Mouse (Mus musculus): ENCODE data around the gene Rbfox2.
"Not testable (repeated sequence)": the region's sequence is repeated elsewhere in the genome, so short reads cannot be mapped to it uniquely, and the experiment has no call there.

The Rbfox2 gene

DNA sequence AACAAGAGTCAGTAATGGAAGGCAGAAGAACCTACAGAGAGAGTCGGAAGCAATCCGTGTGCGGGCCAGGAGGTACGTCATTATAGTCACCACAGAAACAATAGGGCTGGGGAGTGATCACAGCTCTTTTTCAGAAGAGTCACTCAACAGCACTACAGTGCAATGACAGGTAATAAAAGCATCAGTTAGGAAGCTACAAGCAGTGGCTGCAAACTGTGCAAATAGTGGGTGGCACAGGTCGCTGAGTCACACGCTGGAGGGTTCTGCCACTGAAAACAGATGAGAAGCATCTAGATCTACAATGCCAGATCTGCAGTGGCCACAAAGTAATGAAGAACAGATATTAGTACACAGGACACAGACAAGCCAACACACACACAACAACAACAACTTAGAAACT is 32.9 kb downstream of the Rbfox2 start:
- no peak for DNase-seq (ENCODE audit: low read depth, low spot score)

DNA sequence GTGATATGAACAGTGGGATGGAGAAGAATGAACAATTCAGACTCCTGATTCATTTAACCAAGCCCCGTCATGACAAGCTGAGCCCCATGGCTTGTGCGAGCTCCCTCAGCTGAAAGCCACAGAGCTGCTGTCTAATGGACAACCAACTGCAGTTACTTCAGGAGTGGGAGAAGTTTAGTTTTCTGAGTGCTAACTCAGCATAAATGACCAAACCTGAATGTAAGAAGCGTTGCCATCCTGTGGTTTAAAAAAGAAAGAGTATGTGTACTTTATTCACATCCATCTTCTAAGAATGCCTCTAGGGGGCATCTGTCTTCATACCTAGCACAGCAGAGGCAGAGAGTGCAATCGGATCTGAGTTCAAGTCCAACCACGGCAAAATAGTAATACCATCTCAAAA is 35.5 kb downstream of the Rbfox2 start:
- DNase-seq (ENCODE audit: low read depth, low spot score): no peak

DNA sequence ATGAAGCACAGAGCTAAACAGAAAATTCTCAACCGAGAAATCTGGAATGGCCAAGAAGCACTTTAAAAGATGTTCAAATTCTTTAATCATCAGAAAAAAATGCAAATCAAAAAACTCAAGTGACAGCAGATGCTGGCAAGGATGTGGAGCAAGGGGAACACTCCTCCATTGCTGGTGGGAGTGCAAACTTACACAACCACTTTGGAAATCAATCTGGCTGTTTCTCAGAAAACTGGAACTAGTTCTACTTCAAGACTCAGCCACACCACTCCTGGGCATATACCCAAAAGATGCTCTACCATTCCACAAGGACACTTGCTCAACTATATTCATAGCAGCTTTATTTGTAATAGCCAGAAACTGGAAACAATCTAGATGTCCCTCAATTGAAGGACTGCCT is 37.3 kb downstream of the Rbfox2 start:
- not testable (repeated sequence) for DNase-seq (ENCODE audit: low read depth, low spot score)

DNA sequence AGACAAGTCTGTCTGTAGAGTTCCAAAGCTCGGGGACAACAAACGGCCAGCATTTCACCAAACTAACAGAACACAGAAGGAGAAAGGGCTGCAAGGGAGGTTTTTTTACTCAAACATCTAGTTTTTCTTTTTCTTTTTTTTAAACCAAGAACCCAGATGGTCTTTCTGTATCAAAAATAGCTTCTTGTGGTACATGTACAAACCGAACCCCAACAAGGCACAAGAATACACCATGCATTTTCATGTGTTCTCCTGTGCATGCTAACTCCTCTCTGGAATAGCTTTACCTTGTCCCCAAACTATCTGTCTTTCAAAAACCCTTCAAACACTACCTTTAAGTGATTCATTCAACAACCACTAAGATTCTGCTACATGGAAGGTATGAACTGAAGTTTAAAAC is 38.4 kb downstream of the Rbfox2 start:
- no peak for DNase-seq (ENCODE audit: low read depth, low spot score)

DNA sequence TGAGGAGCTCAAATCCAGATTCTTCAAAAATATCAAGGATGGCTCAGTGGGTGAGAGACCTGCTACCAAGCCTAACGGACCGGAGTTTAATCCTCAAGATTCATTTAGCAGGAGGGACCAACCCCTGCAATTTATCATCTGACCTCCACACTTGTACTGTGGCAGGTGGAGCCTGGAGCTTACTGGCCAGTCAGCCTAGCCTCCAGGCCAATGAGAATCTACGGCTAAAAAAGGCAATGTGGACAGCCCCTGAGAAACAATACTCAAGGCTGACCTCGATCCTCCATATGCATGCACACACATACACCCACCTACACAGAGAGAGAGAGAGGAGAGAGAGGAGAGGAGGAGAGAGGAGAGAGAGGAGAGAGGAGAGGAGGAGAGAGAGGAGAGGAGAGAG is 41.5 kb downstream of the Rbfox2 start:
- no peak for DNase-seq (ENCODE audit: low read depth, low spot score)

DNA sequence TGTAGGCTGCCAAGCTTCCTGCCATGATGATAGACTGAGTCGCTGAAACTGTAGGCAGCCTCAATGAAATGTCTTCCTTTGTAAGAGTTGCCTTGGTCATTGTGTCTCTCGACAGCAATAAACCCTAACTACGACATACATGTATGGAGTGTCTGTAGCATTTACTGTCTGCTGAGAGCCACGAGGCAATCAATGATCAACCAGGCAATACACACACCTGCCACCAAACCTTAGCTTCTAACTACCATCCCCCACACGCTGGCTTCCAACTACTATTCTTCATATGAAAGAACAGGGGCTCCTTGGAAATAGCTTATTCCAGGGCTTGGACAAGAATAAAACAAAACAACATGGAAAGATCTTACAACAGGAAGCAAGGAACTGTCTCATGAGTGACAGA is 42.5 kb downstream of the Rbfox2 start:
- no peak for DNase-seq (ENCODE audit: low read depth, low spot score)

DNA sequence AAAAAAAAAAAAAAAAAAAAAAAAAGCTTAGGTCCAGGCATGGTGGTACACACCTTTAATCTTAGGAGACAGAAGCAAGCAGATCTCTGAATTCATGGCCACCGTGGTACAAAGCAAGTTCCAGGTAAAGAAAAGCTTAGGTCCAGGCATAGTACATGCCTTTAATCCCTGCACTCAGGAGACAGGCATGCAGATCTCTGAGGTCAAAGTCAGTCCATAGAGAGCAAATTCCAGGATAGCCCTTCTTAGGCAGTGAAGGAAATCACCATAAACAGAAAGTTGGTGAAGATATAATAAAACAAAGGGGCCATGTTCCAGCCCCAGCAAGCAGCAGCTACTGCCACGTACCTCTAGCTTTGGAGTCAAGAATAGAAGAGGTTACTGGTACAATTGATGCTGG is 44.0 kb downstream of the Rbfox2 start:
- DNase-seq (ENCODE audit: low read depth, low spot score): no peak

DNA sequence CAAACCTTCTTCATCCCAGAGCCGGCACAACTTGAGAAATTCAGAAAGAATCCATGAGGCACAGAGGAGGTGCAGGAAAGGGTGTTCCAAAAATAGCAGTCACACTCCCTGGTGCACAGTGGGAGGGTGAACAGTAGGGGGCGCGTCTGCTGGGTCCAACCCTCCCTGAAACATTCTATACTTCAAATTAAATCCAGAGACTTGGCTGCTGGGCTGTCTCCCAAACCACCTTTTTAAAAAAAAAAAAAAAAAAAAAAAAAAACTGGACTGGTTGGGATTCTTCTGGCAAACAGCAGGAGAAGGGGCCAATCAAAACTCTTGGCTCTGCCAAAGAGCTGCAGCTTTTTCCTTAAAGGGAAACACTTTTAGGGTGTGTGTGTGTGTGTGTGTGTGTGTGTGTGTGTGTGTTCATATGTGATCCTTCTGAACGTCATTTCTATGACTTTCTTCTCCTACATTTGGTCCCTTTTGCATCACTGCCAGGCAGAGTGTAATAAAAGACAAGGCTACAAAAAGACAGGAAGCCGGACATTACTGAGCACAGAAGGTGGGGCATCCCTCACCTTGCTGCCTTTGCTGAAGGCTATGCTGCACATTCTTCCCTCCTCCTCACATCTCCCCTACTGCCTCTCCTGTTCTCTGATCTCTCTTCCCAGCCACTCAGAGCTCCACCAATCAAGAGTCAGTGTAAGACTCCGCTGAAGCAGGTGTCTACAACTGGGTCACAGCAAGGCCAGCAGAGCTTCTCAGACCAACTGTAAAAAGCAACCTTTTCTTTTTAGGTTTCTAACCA is 49.2 kb downstream of the Rbfox2 start:
- DNase-seq (ENCODE audit: low read depth, low spot score): peak; percentile 33

DNA sequence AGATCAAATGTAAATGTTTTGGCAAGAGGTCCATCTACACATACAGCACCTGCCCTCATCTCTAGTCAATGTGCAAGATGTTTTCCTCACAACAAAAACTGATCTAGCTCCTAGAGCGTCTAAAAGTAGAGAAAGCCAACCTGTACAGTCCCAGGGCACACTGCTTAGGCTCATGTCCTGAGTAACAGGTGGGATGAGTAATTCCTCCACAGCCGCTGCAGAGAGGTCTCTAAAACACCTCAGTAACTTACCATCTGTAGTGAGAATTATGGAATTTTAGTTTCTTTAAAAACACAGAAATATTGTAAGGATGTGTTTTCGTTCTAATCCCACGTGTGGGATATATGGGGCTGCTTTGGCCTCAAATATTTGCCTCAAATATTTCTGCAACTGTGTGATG is 50.0 kb downstream of the Rbfox2 start:
- no peak for DNase-seq (ENCODE audit: low read depth, low spot score)

DNA sequence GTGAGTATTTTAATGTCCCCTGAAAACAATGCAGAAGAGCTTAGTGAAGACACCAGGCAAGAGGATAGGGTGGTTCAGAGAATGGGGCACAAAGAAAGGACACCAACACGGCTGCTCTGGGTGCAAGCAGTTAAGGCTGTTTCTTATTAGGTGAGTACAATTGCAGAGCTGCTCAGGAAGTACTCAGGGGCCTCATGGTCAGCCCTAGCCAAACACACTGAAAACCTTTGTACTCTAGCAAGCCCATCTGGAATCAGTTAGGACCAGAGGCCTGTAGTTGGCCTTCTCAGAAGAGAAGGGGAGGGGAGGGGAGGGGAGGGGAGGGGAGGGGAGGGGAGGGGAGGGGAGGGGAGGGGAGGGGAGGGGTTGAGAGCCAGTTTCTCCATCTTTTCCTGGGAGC is 52.2 kb downstream of the Rbfox2 start:
- no peak for DNase-seq (ENCODE audit: low read depth, low spot score)

DNA sequence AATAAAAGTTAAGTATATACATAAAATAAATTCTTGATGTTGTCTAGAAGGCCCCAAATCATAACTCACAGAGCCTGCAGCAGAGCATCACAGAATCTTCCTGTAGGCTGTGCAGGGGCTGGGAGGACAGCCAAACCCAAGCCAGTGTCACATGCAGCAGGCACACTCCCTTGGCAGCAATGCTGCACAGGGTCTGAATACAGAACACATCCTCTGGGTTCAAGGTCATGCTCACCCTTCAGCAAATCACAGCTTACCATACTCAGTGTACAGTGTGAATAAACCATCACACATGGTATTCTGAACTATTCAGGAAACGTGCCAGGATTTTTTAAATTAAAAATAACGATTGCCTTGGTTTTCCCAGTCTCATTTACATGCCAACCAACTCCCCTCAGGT is 52.7 kb downstream of the Rbfox2 start:
- no peak for DNase-seq (ENCODE audit: low read depth, low spot score)

DNA sequence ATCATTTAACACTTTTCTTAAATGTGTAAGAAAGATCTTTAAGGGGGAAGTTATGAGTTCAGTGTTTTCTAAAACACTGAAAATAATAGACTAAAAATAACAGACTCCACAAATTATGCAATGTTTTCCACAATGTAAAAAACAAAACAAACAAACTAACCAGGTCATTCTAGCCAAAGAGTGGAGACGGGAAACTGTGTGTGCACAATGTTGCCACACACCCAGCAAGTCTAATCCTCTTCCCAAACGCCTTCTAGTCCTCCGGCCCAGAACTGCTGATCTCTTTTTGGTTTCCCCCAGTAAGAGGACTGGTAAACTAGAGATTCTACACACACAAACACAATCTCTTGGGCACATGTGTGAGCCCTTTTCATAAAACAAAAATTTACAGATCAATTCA is 55.1 kb downstream of the Rbfox2 start:
- DNase-seq (ENCODE audit: low read depth, low spot score): no peak

DNA sequence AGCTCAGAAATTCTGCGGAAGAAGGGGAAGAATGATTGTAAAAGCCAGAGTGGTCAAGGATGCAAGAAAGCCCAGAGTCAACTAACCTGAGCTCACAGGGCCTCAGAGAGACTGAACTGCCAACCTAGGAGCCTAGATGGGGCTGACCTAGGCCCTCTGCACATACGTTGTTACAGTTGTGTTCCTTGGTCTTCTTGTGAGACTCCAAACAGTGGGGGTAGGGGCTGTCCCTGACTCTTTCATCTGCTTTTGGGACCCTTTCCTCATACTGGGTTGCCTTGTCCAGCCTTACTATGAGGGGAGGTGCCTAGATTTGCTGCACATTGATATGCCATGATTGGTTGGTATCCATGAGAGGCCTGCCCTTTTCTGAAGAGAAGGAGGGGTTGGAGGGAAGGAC is 56.0 kb downstream of the Rbfox2 start:
- DNase-seq (ENCODE audit: low read depth, low spot score): no peak

DNA sequence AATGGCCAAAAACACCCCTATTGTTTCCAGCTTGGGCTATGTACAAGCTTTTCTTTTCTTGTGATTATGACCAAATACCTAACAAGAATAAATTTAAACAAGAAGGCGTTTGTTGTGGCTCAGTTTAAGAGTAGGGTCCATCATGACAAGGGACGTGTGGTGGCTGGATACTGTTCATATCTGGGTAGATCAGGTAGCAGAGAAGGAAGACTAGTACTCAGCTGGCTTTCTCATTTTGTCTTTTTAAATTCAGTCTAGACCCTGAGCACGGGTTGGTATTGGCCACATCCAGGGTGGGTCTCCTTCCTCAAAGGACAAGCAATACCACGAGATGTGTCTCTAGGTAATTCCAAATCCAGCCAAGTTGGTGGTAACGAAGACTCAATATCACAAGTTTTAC is 57.4 kb downstream of the Rbfox2 start:
- DNase-seq (ENCODE audit: low read depth, low spot score): no peak

DNA sequence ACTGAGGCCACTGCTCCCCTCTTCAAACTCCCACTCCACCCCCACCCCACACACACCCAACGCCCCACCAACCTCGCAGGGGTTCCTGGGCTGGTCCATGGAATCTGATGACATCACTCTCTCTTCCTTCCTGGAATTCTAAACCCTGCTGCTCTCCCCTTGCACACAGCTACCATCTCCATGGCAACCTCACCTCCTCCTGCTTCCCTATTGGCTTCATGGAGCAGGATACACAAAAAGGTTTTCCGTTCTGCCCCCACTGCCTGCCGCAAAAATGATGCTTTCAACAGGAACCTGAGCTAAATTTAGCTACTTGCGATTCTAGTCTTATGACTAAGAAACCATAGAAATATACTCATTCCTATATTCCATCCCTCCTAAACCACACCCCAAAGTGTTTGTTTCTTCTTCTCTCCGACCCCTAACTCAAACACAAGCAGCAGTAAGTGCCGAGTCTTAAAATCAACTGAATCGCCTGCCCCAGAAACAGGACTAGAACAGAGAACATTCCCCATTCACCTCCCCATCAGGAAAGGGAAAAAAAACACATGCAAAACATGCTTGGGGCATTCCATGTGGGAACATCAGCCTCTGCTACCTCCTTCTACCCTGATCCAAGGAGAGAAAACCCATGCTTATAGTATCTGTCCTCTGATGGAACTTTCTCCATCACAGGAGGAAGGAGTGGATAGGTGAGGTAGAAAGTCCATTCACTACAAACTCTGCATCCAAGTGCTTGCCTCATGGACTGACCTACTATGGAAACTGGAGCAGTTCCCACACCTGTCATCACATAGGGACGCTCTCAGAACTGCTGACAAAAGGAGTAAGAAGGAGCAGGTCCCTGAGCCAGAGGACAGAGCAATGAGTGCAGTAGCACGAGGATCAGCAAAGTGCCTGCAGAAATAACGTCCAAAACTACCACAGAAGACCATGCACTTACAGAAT is 61.1 kb downstream of the Rbfox2 start:
- no peak for DNase-seq (ENCODE audit: low read depth, low spot score)

DNA sequence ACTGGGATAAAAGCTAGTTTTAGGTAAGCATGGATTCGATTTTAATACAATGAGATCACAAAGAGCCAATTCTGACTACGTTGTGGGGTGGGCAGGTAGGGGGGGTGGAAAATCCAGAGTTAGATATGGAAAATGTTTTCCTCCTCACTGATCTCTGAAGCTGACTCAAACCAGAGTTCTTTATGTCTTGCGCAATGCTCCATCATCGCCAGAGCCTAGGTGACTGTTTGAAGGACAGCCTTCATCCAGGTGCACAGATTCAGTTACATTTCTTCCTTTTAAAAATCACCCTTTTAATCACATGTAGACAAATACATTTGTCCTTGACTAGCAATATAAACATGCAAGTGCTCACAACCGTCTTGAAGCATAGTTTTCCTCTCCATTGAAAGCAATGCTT is 62.2 kb downstream of the Rbfox2 start:
- DNase-seq (ENCODE audit: low read depth, low spot score): no peak

DNA sequence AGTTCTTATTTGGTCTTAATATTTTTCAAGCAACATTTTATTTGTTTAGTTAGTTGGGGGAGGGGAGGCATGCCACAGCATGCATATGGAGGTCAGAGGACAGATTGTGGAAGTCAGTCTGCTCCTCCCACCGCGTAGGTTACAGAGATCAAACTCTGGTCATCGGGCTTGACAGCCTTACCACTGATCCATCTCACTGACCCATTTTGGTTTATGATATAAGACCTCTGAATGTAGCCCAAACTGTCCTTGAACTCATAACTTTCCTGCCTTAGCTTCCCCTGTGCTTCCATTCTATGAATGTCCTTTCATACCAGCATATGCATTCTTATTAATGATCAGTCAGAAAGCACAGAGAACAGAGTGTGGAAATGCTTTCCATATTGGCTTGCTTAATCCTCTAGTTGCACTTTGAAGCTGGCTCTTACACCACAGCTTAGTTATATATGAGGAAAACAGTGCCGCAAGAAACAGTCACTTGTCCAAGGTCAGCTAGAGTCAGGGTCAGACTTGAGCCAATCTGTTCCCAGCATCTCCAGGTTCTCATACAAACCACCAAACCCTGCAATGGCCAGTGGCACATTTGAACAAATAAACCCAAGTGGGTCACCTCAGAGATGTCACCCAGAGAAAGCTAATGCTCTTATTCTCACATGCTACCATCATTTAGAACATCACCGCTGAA is 62.8 kb downstream of the Rbfox2 start:
- no peak for DNase-seq (ENCODE audit: low read depth, low spot score)

DNA sequence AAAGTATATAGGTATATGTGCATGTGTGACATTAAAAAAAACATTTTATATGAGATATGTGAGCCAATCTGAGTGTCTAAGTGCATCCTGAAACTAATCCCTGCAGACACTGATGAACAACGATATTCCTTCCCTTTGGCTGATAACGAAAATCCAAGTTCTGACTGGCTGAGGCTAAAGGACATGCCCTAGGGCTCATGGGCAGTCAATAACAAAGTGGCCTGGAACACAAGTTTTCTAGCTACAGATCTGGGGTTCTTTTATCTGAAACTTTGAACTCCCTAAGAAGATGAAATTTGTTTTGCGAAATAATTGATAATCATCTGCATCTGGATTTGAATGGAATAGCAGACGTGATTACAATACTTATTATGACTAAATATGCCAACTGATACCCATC is 66.2 kb downstream of the Rbfox2 start:
- DNase-seq (ENCODE audit: low read depth, low spot score): no peak

DNA sequence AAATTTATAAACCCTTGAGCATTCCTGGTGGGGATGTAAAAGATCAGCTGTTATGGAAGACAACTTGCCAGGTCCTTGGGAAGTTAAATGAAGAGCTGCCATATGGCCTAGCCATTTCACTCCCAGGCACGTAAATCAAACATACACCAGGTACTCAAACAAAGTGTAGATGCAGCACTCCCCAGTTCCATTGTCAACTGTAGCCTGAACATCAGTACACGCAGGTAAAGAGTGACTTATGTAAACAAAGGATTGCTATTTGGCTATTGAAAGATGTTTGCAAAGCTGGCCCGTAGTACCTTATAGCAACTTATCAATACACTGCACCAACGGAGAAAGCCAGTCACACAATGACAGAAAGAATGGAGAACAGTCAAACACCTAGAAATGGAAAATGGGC is 67.2 kb downstream of the Rbfox2 start:
- no peak for DNase-seq (ENCODE audit: low read depth, low spot score)

DNA sequence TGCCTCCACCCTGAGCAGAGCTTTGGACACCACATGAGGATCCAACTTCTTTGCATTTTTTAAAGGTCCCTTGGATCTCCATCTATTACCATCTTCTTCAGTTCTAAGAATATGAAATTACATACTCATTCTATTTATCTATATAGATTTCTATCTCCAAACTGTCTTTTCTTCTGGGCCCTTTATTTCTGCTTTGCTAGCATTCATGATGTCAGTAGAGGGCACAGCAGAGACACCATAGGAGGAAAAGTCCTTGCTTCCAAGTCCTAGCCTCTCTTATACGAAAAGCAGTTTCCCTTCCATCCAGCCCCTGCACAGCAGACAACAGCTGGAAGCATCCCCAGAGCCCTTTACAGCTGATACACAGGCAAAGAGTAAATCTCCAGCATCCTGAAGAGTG is 69.1 kb downstream of the Rbfox2 start:
- no peak for DNase-seq (ENCODE audit: low read depth, low spot score)

DNA sequence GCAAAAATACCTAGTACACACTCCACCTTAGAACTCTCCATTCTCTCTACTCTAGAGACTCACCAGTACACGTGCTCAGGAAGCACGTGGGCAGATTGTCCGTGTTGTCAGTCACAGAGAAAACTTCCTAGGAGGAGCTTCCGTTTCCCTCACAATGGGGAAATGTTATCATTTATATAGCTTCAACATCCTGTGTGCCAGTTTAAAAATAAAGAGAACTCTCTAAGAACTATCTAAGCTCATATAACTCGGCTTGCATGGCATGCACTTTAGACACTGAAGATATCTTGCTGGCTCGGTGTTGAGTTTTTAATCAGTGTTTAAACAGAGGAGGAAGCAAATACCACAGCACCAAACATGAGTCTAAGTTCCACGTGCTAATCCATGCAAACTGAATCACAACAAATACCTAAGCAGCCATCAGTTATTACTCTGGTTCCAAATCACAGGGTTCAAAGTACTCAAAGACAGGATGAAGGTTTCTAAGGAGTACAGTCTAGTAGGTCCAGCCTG is 70.7 kb downstream of the Rbfox2 start:
- DNase-seq (ENCODE audit: low read depth, low spot score): no peak

DNA sequence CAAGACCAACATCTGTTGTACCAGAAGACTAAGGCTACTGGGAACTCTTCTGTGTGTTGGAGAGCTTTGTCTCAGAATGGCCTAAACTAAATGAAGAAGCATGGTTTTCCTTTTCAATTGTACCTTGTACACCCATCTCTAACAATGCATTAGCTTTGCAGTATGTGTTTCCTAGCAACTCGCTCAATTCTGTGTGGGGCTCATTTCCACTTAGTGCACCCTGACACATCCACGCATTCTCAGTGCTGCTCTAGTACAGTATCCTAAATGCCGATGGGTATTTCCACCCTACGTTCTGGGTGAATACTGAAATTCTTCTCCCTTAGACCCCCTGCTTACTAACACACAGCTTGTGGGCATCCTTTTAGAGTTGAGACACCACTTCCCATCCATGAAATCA is 71.3 kb downstream of the Rbfox2 start:
- DNase-seq (ENCODE audit: low read depth, low spot score): no peak

All from CD4-positive, CD25-positive, alpha-beta regulatory T cell, adult 2 months (primary cell).